Mouse (Mus musculus) adrenal gland, postnatal 4 days (tissue): ENCODE results near the gene Brd1. TPM values are rescaled to one million over a fixed set of nuclear protein-coding genes. Genes with fewer than 3 reads are reported as not detected.
"Not testable (repeated sequence)": the region's sequence is repeated elsewhere in the genome, so short reads cannot be mapped to it uniquely, and the experiment has no call there.

Experiments used
- DNase-seq, 2 experiments: peaks; one replicate each; pipeline ENCODE4 v3.0.0; 2021 to 2022; ENCODE audit warnings: low spot score in 2 of 2, mixed read lengths in 2 of 2
- long read RNA-seq, 2 experiments: library from polyadenylated mRNA; stranded (forward); transcript quantifications; one replicate each; pipeline ENCODE4 v2.0.0; 2021
- total RNA-seq, 2 experiments: library from RNA; stranded (reverse); gene quantifications; 2 replicates each; pipeline ENCODE4 v1.2.3; 2021

The Brd1 gene
- total RNA-seq, result 10 to 100 TPM; 68.8 to 77.0 TPM
- long read RNA-seq, experiment 1, partial matches to known transcripts, result 7 of 14 reads
- long read RNA-seq, experiment 1, other reads (novel, unspliced or antisense), result 7 of 14 reads
- long read RNA-seq, experiment 2, partial matches to known transcripts, result 25 of 43 reads
- long read RNA-seq, experiment 2, other reads (novel, unspliced or antisense), result 17 of 43 reads

DNA sequence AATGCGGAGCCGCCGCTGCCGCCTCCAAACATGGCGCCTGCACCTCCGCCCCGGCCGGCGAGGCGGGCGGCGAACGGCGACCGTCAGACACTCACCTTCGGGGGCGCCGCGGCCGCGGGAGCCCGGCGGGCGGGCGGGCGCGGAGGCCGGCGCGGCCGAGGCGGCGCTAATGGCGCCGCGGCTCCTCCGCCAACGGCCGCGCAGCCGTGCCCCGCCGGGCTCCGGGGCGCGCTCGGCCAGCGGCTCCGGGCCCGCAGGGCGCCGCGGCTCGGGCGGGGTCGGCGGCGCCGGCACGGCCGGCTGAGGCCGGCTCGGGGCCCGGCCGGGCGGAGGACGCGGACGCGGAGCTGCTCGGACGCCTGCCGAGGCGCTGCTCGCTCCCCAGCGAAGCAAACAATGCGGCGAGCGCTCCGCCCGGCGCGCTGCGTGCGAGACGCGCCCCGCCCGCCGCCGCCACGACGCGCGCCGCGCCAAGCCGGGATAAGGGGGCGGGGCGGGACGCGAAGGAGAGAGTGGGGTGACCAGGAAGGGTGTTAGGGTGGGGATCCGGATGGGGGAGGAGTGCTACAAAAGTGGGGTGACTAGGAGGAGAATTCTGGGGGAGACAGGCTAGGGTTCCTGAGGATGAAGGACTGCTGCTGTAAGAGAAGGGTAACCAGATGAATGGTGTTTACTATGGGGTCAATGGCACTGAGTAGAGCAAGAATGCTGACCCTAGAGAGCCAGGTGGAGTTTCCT lies at the start of gene Brd1:
Gene Brd1, minus strand, starts transcription at position 400 of the 738 bp plus-strand sequence.
- peak; percentile 70 to 73 for DNase-seq

DNA sequence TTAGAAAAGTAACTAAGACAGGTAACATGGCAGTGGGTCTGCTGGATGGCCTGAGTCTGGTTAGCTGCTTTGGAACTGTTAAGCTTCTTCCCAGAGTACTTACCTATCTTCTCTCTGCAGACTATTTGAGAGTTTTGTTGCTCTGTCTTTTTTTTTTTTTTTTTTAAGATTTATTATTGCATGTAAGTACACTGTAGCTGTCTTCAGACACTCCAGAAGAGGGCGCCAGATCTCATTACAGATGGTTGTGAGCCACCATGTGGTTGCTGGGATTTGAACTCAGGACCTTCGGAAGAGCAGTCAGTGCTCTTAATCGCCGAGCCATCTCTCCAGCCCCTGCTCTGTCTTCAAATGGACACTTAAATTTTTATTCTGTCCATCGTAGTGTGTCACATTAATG lies 40.6 kb upstream of the Brd1 start:
- DNase-seq, result not testable (repeated sequence)

DNA sequence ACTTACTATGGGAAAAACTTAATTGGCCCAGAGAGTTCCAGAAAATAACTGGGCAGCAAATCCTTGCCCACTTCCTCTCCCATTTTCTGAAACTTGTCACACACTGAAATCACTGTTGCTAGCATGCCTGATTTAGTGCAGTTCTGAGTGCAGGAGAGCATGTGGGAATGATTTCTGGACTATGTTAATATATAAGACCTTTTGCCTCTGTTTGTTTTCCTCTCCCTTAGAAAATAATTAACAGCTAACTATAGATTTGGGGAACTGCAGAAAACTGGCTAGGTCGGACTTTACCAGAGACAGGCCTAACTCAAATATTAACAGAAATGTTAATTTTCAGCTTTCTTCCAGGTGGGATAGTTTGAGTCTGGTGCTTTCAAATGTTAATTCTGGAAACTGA lies 34.5 kb upstream of the Brd1 start:
- no peak for DNase-seq

DNA sequence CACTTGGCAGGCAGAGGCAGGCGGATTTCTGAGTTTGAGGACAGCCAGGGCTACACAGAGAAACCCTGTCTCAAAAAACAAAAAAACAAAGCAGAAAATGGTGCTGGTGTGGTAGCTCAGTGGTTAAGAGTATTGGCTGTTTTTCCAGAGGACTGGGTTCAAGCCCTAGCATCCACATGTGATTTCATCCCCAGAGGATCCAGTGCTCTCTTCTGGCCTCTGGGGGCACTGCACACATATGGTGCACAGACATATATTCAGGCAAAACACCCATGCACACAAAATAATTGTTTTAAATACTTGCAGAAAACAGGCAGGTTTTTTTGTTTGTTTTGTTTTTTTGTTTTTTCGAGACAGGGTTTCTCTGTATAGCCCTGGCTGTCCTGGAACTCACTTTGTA lies 32.1 kb upstream of the Brd1 start:
- not testable (repeated sequence) for DNase-seq

DNA sequence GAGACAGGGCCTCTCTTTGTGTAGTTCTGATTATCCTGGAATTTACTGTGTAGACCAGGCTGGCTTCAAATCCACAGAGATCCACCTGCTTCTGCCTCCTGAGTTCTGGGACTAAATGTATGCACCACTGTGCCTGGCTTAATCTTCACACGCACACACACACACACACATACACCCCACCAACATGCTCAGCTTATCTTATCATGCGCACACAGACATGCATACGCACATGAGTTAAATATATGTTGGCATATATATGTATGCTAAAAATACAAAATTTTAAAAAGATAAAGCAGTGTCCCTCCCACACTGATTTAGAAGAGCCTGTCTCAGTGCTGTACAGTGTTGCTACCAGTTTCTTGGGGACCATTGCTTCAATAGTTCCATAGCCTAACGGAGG lies 27.5 kb upstream of the Brd1 start:
- no peak for DNase-seq

DNA sequence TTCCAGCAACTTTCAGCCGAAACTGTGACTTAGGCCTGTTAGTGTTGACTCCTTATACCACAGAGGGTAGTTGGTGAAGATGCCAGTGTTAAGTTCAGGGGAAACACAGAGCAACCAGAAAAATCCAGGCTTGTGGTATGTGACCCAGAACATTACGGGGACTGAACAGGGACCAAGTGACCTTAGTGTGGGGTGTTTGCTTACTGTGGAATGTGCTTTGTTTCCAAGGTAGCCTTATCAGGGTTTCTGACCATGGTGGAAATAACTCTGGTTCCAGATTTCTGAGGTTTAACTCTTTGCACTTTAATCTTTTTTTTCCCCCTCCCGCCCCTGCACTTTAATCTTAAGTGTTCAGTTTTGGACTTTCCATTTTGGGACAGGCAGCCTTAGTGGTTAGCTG lies 24.0 kb upstream of the Brd1 start:
- DNase-seq, result no peak

DNA sequence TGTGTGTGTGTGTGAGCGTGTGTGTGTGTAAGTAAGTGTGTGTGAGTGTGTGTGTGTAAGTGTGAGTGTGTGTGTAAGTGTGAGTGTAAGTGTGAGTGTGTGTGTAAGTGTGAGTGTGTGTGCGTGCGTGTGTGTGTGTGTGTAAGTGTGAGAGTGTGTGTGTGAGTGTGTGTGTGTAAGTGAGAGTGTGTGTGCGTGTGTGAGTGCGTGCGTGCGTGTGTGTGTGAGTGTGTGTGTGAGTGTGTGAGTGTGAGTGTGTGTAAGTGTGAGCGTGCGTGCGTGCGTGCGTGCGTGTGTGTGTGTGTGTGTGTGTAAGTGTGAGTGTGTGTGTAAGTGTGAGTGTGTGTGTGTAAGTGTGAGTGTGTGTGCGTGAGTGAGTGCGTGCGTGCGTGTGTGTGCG lies 21.7 kb upstream of the Brd1 start:
- no peak for DNase-seq

DNA sequence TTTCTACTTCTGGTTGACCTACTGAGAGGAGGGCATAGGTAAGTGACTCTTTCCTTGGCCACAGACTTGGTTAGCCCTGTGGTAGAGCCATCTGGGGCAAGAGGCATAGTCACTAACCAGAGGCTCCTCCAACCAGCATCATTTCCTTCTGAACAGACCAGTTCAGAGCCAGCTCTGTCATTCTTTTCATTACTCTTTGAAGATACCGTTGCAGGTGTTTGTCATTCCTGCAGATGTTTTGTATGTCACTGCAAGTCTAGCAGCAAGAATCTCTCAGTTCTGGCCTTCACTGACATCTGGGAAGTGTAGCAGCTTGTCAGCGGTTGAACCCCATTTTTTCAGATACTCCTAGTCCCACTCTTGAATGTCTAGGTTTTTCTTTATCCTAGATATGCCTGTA lies 20.9 kb upstream of the Brd1 start:
- no peak for DNase-seq

DNA sequence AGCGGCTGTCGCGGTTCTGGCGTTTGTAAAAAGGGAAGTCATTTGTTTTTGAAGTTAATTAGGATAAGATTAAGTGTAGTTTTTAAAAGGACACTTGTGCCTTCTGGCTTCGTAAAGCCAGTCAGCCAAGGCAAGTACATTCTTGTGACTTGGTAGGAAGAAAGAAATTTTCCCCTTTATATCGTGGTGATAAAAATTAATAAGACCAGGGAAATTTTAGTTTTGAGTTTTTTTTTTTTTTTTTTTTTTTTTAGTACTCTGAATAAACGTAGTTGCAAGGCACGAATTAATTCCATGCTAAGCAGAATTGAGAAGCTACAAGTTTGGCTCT lies 18.3 kb upstream of the Brd1 start:
- DNase-seq, result no peak

DNA sequence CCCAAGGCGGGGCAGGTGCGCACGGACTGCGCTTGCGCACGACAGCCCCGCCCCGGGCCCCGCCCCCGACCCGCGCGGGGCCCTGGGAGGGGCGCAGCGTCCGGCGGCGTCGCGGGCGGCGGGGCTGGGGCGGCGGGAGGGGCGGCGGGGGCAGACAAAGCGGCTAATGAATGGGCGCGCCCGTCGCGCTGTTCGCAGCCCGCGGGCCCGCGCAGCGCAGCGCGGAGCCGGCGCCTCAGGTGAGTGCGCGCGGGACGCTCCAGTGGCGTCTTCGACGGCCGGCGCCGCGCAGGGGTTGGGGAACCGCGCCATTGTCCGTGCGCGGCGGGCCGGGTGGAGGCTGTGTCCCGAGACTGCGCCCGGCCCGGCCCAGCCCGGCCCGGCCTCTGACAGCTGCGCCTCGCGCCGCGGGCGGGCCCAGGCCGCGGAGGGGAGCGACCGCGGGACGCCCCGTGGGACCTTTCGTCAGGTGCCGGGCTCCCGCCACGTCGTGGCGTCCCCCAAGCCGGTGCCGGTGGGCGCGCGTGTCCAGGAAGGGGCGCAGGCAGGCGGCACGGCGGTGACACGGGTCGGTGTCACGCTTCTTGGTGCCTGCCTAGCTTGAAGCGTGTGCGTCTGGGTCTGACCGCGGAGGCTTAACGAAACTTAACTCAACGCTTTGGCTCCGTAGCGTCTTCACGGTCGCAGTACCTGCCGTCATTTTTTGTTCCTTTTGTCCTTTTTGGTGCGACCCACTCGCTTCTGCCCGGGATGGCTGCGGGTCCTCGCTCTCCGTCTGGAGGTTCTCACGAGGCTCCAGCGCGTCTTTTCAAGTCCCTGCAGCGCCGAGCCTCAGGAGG lies 17.8 kb upstream of the Brd1 start, which contains the start of gene Zbed4:
Gene Zbed4, plus strand, starts transcription at position 97 of the 839 bp plus-strand sequence.
- DNase-seq, result peak; percentile 28 to 30

DNA sequence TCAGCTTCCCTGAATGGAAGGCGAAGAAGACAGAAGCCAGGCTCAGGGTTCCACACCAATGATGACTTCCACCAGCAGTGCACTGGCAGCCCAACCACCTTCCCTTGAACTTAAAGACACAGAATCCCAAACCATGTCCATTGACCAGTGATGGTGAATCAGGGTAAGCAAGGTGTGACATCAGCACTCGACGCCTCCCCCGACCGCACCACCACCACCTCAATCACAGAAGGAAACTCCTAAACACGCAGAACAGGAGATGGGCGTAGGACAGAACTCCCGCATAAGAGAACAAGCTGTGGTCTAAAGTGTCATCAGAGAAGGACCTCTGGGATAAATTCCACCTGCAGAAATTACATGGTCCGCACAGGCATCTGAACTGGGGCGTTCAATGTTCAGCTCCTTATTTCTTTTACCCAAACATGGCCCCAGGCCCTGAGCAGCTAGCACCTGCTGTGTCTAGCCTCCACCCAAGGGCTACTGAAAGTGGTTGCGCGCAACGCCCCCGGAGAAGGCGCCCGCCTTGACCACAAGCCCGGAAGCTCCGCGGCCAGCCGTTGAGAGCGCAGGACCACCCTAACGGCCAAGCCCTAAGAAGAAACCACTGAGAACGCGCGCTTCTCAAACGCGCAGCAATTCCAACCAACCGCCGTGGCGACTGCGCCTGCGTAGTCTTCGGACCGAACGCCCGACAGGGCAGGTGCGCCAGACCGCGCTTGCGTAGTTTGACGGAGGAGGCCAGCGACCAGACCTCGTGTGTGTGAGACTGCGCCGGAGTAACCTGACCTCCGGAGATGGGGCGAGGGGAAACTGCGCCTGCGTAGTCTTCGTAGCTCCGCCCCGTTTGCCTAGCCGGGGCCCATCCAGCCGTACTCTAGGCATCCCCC lies 16.9 kb upstream of the Brd1 start:
- peak; percentile 94 to 96 for DNase-seq

DNA sequence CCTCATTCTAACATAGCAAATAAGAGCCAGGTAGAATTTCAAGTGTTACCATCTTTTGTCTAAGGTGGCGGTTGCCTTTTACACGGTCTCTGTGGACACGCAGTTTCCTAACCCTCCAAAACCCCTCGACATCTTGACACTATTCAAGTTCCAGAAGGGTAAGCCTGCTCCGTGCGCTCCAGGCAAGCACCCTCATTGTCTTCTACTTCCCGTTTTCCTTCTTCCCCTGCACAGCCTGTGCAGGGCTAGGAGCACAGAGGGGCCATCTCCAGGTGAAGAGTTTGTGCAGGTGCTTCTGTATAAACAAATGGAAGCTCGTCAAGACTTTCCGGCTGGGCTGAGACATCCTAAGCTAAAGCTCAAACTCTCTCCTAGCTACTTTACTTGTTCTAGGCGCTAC lies 16.0 kb upstream of the Brd1 start:
- DNase-seq, result no peak

DNA sequence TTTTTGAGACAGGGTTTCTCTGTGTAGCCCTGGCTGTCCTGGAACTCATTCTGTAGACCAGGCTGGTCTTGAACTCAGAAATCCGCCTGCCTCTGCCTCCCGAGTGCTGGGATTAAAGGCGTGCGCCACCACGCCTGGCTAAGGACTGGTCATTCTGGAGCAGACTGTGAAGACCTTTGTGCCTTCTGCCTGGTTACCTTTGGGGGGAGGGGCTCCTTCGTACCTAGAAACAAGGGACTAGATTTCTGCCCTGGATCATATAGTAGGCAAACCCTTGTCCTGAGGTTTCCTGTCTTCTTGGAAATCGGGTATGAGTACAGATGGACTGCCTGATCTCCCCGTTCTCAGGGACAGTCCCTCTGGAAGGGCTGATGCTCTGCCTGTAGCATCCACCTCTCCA lies 15.6 kb upstream of the Brd1 start:
- not testable (repeated sequence) for DNase-seq

DNA sequence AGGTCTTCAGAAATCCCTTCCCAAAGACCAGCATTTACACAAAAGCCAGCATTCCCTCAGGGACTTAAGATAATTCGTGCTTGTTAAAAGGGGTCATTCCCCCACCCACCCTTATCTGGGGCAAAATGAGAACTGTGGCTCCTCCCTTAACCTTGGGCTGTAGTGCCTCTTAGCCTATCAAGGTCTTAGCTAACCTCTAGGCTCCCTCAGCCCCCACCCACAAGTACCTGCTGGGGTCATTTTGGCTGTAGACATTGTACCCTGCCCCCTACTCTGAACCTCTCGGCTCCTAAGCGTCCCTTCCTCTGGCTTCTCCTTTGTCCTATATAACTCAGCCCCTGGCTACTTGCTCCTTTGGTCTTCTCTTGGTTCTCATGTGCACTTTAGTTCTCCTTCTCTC lies 11.9 kb upstream of the Brd1 start:
- no peak for DNase-seq

DNA sequence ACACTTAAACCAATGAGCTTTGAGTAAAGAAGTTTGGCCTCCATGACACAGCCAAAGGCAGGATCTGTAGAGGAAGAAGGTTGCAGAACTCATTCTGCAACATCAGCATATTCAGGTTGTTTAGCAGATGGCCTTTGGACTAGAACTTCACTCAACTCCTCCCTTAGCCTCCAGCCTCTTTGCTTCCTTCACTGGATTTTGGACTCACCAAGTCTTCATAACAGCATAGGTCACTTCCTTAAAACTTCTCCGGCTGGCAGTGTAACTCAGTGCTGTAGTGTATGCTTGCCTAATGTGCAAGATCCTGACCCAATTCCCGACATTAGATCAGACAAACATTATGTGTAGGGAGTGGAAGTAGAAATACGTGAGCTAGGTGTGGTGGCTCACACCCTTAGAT lies 11.3 kb upstream of the Brd1 start:
- no peak for DNase-seq

DNA sequence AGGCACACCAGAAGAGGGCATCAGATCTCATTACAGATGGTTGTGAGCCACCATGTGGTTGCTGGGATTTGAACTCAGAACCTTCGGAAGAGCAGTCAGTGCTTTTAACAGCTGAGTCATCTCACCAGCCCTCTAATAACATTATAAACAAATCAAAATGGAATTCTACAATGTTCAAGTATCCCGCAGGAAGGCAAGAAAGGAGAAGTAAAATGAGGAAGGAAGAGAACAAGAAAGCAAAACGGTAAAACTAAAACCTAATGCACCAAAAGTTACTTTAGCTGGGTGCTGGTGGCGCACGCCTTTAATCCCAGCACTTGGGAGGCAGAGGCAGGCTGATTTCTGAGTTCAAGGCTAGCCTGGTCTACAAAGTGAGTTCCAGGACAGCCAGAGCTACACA lies 9.3 kb upstream of the Brd1 start:
- DNase-seq, result not testable (repeated sequence)

DNA sequence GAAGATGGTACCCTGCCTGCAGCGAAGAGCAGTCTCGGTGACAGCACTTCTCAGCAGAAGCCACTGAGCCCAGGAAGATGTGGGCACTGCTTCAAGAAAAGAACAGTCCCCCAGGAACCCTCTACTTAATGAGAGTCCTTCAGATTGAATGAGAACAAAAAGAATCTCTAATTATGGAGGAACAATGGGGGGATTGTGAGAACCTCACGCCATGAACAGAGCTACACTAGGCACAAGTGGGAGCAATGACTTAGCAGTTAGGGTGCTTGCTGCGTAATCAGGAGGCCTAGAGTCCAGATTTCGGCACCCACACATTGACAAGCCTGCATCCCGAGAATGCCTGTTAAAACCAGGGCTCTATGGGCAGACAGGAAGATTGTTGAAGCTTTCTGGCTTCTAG lies 7.3 kb upstream of the Brd1 start:
- no peak for DNase-seq

DNA sequence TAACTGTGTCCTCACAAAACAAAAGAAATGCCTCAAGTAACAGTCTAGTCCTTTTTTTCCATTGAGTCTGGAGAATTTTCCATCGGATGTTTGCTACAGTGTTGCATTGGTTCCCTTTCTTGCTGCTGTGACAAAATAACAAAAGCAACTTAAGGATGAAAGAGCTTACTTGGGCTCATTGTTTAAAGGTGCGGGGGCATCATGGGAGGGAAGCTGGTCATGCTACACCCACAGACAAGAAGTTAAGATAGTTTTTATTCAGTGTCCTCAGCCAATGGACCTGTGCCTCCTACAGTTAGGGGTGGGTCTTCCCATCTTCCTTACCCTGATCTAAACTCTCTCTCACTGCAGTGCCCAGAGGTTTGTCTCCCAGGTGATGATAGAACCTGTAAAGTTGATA lies 4.4 kb upstream of the Brd1 start:
- no peak for DNase-seq

DNA sequence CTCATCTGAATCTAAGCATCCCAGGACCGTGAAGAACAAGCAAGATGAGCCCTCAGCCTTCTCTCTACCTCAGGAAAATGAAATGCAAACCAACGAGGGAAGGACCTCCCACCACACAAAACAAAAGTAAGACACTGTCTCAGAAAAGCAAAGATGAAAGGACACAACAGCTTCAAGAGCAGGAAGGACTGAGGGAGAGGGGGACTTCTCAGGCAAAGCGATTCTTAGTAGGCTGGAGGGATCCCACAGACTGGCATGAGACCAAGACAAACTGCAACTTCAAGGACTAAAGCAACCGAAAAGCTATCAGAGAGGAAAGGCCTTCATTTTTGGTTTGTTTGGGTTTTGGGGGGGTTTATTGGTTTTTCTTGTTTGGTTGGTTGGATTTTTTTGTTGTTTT lies 2.1 kb upstream of the Brd1 start:
- no peak for DNase-seq

DNA sequence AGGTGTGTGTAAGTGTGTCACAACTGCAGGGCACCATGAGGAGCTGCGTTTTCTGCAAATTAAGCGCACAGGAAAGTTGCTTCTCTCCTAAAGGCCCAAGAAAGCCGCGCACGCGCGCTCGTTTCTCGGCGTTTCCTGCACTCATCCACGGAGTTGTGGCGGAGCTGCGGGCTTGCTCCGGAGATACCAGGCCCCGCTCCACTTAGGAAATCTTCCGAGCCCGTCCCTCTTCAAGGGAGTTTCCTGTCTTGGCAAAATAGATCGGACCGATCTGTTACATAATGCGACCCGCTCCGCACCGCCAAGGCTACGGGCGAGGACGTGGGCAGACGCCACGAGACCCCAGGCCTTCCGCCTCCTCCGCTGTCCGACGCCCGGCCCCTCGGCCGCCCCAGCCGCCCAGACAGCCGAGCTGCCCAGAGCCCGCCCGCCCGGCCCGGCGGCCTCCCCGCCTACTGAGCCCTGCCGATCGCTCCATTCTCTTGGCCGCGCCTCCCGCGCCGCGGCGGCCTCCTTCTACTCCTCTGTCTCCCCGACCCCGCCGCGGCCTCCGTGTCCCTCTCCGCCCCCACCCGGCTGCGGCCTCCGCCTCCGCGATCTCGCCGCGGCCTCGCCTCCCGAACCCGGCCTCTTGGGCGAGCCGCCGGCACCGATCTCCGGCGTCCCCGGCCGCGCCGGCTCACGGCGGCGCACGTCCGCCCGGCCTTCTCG lies 837 bp downstream of the Brd1 start:
- DNase-seq, result peak; percentile 55 to 57
